Mouse (Mus musculus) myocyte (in vitro differentiated cells): ENCODE measurements around the gene Nfia. TPM values are rescaled to one million over a fixed set of nuclear protein-coding genes. Genes with fewer than 3 reads are reported as not detected.
A peak's percentile ranks its signal among the peaks of the same experiment; 100 is the strongest.

Experiments
- H3K27me3 ChIP-seq: one replicate; pipeline ENCODE4 v1.6.1; 2011; ENCODE audit not compliant: control insufficient read depth, insufficient read depth, insufficient read length
- H3K36me3 ChIP-seq: one replicate; pipeline ENCODE4 v1.6.1; 2011; ENCODE audit not compliant: control insufficient read depth, insufficient read depth
- H3K4me2 ChIP-seq: one replicate; pipeline ENCODE4 v1.6.1; 2011; ENCODE audit warnings: low read depth, control low read depth
- H3K4me3 ChIP-seq: one replicate; pipeline ENCODE4 v1.5.1; 2011; ENCODE audit warnings: mild to moderate bottlenecking, control low read depth, moderate library complexity
- H3K79me2 ChIP-seq: one replicate; pipeline ENCODE4 v1.6.1; 2011; ENCODE audit not compliant: control insufficient read depth, insufficient read depth
- H3ac ChIP-seq: one replicate; pipeline ENCODE4 v1.6.1; 2011; ENCODE audit not compliant: control insufficient read depth, insufficient read length
- CEBPB ChIP-seq: IDR thresholded peaks from 2 replicates; pipeline ENCODE4 v1.6.1; 2011; ENCODE audit warnings: mild to moderate bottlenecking, moderate library complexity; ENCODE audit not compliant: poor library complexity, insufficient read depth, severe bottlenecking
- E2F4 ChIP-seq: IDR thresholded peaks from one replicate; pipeline ENCODE4 v1.6.1; 2011; ENCODE audit warnings: mild to moderate bottlenecking, control low read depth, moderate library complexity; ENCODE audit not compliant: insufficient read depth
- MAX ChIP-seq: IDR thresholded peaks from one replicate; pipeline ENCODE4 v1.6.1; 2011; ENCODE audit warnings: low read depth, mild to moderate bottlenecking, control low read depth
- MYOD1 ChIP-seq, 3 experiments: IDR thresholded peaks; one replicate each; pipeline ENCODE4 v1.6.1; 2011; ENCODE audit warnings: control low read depth in 2 of 3, low read depth in 2 of 3, mild to moderate bottlenecking in 2 of 3, moderate library complexity in 1 of 3; ENCODE audit not compliant: insufficient read length in 2 of 3, control insufficient read depth in 1 of 3
- MYOG ChIP-seq, 3 experiments: IDR thresholded peaks; one replicate each; pipeline ENCODE4 v1.6.1; 2011; ENCODE audit warnings: control low read depth in 2 of 3, low read depth in 2 of 3, mild to moderate bottlenecking in 2 of 3; ENCODE audit not compliant: insufficient read length in 2 of 3, control insufficient read depth in 1 of 3, insufficient read depth in 1 of 3
- POLR2A ChIP-seq: IDR thresholded peaks from one replicate; pipeline ENCODE4 v1.6.1; 2011; ENCODE audit warnings: low read depth, mild to moderate bottlenecking, control low read depth, moderate library complexity; ENCODE audit not compliant: insufficient read length
- POLR2AphosphoS2 ChIP-seq: IDR thresholded peaks from one replicate; pipeline ENCODE4 v1.6.1; 2011; ENCODE audit warnings: low read depth, control low read depth; ENCODE audit not compliant: insufficient read length
- REST ChIP-seq: IDR thresholded peaks from one replicate; pipeline ENCODE4 v1.6.1; 2011; ENCODE audit warnings: mild to moderate bottlenecking, control low read depth, moderate library complexity; ENCODE audit not compliant: insufficient read depth, insufficient read length
- SRF ChIP-seq: IDR thresholded peaks from one replicate; pipeline ENCODE4 v1.6.1; 2011; ENCODE audit warnings: low read depth; ENCODE audit not compliant: control insufficient read depth, insufficient read length
- TCF12 ChIP-seq: IDR thresholded peaks from one replicate; pipeline ENCODE4 v1.6.1; 2011; ENCODE audit warnings: mild to moderate bottlenecking, control low read depth; ENCODE audit not compliant: poor library complexity, insufficient read depth, severe bottlenecking
- TCF3 ChIP-seq: IDR thresholded peaks from one replicate; pipeline ENCODE4 v1.6.1; 2011; ENCODE audit warnings: low read depth, control low read depth; ENCODE audit not compliant: insufficient read length
- USF1 ChIP-seq: IDR thresholded peaks from one replicate; pipeline ENCODE4 v1.6.1; 2011; ENCODE audit warnings: low read depth, mild to moderate bottlenecking, control low read depth, moderate library complexity
- polyA plus RNA-seq: library from polyadenylated mRNA; unstranded; fragments of >200 nt; fragmentation: generic; extraction: Trizol; gene quantifications from one replicate; pipeline ENCODE4 v1.2.1, GENCODE M21; 2012; ENCODE audit warnings: missing spikeins

Gene Nfia
- polyA plus RNA-seq, 1 experiment: 0.25 TPM

- no peak for TF ChIP-seq CEBPB
- no peak for TF ChIP-seq MYOD1 (IDR thresholded peaks at IDR 0.05; ENCODE audit: control insufficient read depth in 1 of 3, insufficient read length in 2 of 3, low read depth in 2 of 3)
- no peak for TF ChIP-seq SRF
- TF ChIP-seq REST: no peak
- TF ChIP-seq POLR2AphosphoS2: no peak
- no peak for TF ChIP-seq TCF12
- TF ChIP-seq MYOG (IDR thresholded peaks at IDR 0.05; ENCODE audit: control insufficient read depth in 1 of 3, insufficient read depth in 1 of 3, insufficient read length in 2 of 3, low read depth in 2 of 3): no peak
- TF ChIP-seq MAX: no peak
- no peak for TF ChIP-seq TCF3
- no peak for TF ChIP-seq POLR2A
- no peak for TF ChIP-seq E2F4
- TF ChIP-seq USF1: no peak
- H3K36me3 ChIP-seq: no peaks in the 10 kb centered on the region
- peaks cover under 1% of the 10 kb centered on the region for H3K27me3 ChIP-seq
- peak overlapping the region; percentile 89 for H3K4me2 ChIP-seq
- H3ac ChIP-seq: no peak overlapping the region
- no peaks in the 10 kb centered on the region for H3K79me2 ChIP-seq
- peak overlapping the region; percentile 42 for H3K4me3 ChIP-seq
Measured at GRCm38 (mm10) chr4:97771426-97771825, 1.1 kb upstream of the Nfia start.

GRCm38 (mm10) chr4:97772084-97772484 is 450 bp upstream of the Nfia start:
- Histone ChIP-seq H3K4me3 (peak overlapping the region; percentile 42), H3K79me2 (no peaks in the 10 kb centered on the region), H3K4me2 (peak overlapping the region; percentile 89), H3K36me3 (no peaks in the 10 kb centered on the region), H3ac (no peak overlapping the region), H3K27me3 (peaks cover 6% of the 10 kb centered on the region)
- TF ChIP-seq MAX: no peak
- TF ChIP-seq CEBPB: no peak
- TF ChIP-seq E2F4: no peak
- TF ChIP-seq POLR2A: peak; percentile 29
- no peak for TF ChIP-seq MYOD1 (IDR thresholded peaks at IDR 0.05; ENCODE audit: control insufficient read depth in 1 of 3, insufficient read length in 2 of 3, low read depth in 2 of 3)

GRCm38 (mm10) chr4:97773110-97773593 is 618 bp downstream of the Nfia start:
- Histone ChIP-seq H3K79me2 (no peaks in the 10 kb centered on the region), H3K36me3 (no peaks in the 10 kb centered on the region), H3K4me3 (peak overlapping the region; percentile 42), H3K27me3 (peaks cover 17% of the 10 kb centered on the region), H3ac (no peak overlapping the region), H3K4me2 (peak overlapping the region; percentile 89)
- no peak for TF ChIP-seq TCF12
- no peak for TF ChIP-seq CEBPB
- TF ChIP-seq POLR2A: no peak
- TF ChIP-seq REST: no peak
- no peak for TF ChIP-seq SRF
- TF ChIP-seq MAX: no peak
- TF ChIP-seq TCF3: no peak
- no peak for TF ChIP-seq MYOG (IDR thresholded peaks at IDR 0.05; ENCODE audit: control insufficient read depth in 1 of 3, insufficient read depth in 1 of 3, insufficient read length in 2 of 3, low read depth in 2 of 3)
- no peak for TF ChIP-seq MYOD1 (IDR thresholded peaks at IDR 0.05; ENCODE audit: control insufficient read depth in 1 of 3, insufficient read length in 2 of 3, low read depth in 2 of 3)
- no peak for TF ChIP-seq E2F4
- no peak for TF ChIP-seq POLR2AphosphoS2
- no peak for TF ChIP-seq USF1

GRCm38 (mm10) chr4:97773791-97774190 is 1.3 kb downstream of the Nfia start:
- Histone ChIP-seq H3K4me2 (peak overlapping the region; percentile 89), H3ac (no peak overlapping the region), H3K79me2 (no peaks in the 10 kb centered on the region), H3K27me3 (peaks cover 23% of the 10 kb centered on the region), H3K4me3 (no peak overlapping the region), H3K36me3 (no peaks in the 10 kb centered on the region)
- no peak for TF ChIP-seq TCF3
- no peak for TF ChIP-seq MYOD1 (IDR thresholded peaks at IDR 0.05; ENCODE audit: control insufficient read depth in 1 of 3, insufficient read length in 2 of 3, low read depth in 2 of 3)
- TF ChIP-seq E2F4: no peak
- no peak for TF ChIP-seq POLR2A
- no peak for TF ChIP-seq SRF
- no peak for TF ChIP-seq REST
- TF ChIP-seq TCF12: no peak
- TF ChIP-seq MAX: no peak
- TF ChIP-seq USF1: no peak

GRCm38 (mm10) chr4:97774446-97774950 is 2.0 kb downstream of the Nfia start:
- peak overlapping the region; percentile 50 for H3K4me2 ChIP-seq
- H3K79me2 ChIP-seq: no peaks in the 10 kb centered on the region
- peaks cover 26% of the 10 kb centered on the region for H3K27me3 ChIP-seq
- H3K4me3 ChIP-seq: no peak overlapping the region
- TF ChIP-seq MYOG (IDR thresholded peaks at IDR 0.05; ENCODE audit: control insufficient read depth in 1 of 3, insufficient read depth in 1 of 3, insufficient read length in 2 of 3, low read depth in 2 of 3): no peak
- no peak overlapping the region for H3ac ChIP-seq
- no peaks in the 10 kb centered on the region for H3K36me3 ChIP-seq
